Mouse (Mus musculus) forebrain, embryonic 16.5 days (tissue): Measurements from ENCODE around the gene Lrg1. TPM values are rescaled to one million over a fixed set of nuclear protein-coding genes. Genes with fewer than 3 reads are reported as not detected.

Source experiments
- ATAC-seq: fragments of 200-750 bp; cut with Nextera tagmentation; 2 replicates; pipeline ENCODE4 v1.8.0; 2017; ENCODE audit warnings: mild to moderate bottlenecking, moderate library complexity
- H3K27ac ChIP-seq: fragments of 300-500 bp; sonication (generic); 2 replicates; pipeline ENCODE4 v1.5.1; 2014; ENCODE audit warnings: low read length, control low read depth
- H3K27me3 ChIP-seq: fragments of 300-500 bp; sonication (generic); replicated peaks from 2 replicates; pipeline ENCODE4 v1.6.1; 2014; ENCODE audit warnings: low read length; ENCODE audit not compliant: control insufficient read depth, insufficient read depth
- H3K36me3 ChIP-seq: fragments of 300-500 bp; sonication (generic); 2 replicates; pipeline ENCODE4 v1.6.1; 2014; ENCODE audit not compliant: control insufficient read depth, insufficient read depth
- H3K4me1 ChIP-seq: fragments of 300-500 bp; sonication (generic); replicated peaks from 2 replicates; pipeline ENCODE4 v1.6.1; 2014; ENCODE audit warnings: low read length; ENCODE audit not compliant: control insufficient read depth, insufficient read depth
- H3K4me2 ChIP-seq: fragments of 300-500 bp; sonication (generic); 2 replicates; pipeline ENCODE4 v1.6.1; 2014; ENCODE audit warnings: mild to moderate bottlenecking, low read length, control low read depth
- H3K4me3 ChIP-seq: fragments of 300-500 bp; sonication (generic); replicated peaks from 2 replicates; pipeline ENCODE4 v1.5.1; 2014; ENCODE audit warnings: mild to moderate bottlenecking, low read length, control low read depth
- H3K9ac ChIP-seq: fragments of 300-500 bp; sonication (generic); replicated peaks from 2 replicates; pipeline ENCODE4 v1.6.1; 2014; ENCODE audit warnings: low read depth, low read length, control low read depth
- H3K9me3 ChIP-seq: fragments of 300-500 bp; sonication (generic); 2 replicates; pipeline ENCODE4 v1.6.1; 2016; ENCODE audit warnings: low read length; ENCODE audit not compliant: control insufficient read depth
- WGBS: fragments of 180-500 bp; shearing (Covaris S2); extraction: QIAGEN DNeasy Blood & Tissue Kit; methylation state at CpG from one replicate; pipeline ENCODE4 v1.1.7; 2014; 5-methylcytosine and 5-hydroxymethylcytosine counted together
- polyA plus RNA-seq: library from polyadenylated mRNA; unstranded; fragments of >200 nt; fragmentation: Nextera tagmentation; extraction: Ambion mirVana; gene quantifications from 2 replicates; pipeline ENCODE4 v1.2.1, GENCODE M21; 2015

Lrg1 gene
- polyA plus RNA-seq = 0.22 TPM in 1 of 2 replicates, not detected in the other

DNA sequence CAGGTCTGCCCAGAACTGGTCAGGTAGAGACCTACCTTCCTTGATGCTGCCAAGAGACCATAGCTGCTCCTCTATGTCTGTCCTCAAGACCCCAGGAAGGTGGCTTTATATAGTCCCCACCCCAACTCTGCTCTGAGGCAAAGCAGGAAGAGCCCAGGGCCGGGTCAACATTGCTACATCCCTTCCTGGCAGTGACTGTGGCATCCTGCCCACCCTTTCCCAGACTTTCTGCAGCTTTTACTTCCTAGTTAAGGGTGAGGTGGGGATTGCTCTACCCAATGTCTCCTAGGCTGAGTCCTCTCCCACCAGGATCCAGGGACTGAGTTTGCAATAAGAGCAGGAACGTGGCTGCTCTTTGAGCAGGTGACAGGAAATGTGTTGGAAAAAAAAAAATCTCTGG lies at the start of gene Lrg1:
Gene Lrg1 (minus strand): TSS at position 176 of the 400 bp plus-strand sequence.
- peaks cover 62% of the 10 kb centered on the region for H3K27me3 ChIP-seq

DNA sequence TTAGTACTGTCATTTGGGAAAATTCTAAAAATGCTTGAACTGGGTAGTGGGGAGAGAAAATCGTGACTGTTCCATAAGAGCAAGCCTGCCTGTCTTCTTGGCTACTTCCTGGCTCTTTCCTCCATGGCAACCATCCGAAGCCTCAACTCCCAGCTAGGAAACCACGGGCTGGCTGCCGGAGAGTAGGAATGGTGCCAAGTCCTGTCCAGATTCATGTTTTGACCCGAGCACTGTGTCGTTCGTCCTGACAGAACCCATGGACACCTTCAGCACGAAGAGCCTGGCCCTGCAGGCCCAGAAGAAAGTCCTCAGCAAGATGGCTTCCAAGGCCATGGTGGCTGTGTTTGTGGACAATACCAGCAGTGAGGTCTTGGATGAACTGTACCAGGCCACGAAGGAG lies 49.7 kb upstream of the Lrg1 start:
- H3K9ac ChIP-seq = no peak overlapping the region
- H3K27me3 ChIP-seq = no peaks in the 10 kb centered on the region
- H3K27ac ChIP-seq = no peak overlapping the region
- 80% methylated on average over 9 of the region's 9 CpGs for WGBS
- H3K4me1 ChIP-seq = 0 out of 2 replicates have a peak, but pooled peaks cover 5% of the 10 kb centered on the region
- no peak overlapping the region for H3K4me3 ChIP-seq
- no peak for ATAC-seq
- 0 out of 2 replicates have a peak, but pooled peaks cover 4% of the 10 kb centered on the region for H3K36me3 ChIP-seq
- no peaks in the 10 kb centered on the region for H3K9me3 ChIP-seq
- H3K4me2 ChIP-seq = no peak overlapping the region

More for the DNA sequence above, at the start of gene Lrg1:
- 62% methylated on average over 2 of the region's 2 CpGs for WGBS
- Histone ChIP-seq H3K9ac (no peak within 1 kb of the TSS), H3K4me3 (no peak within 1 kb of the TSS), H3K4me2 (no peak within 1 kb of the TSS), H3K36me3 (peaks cover 15% of the 10 kb centered on the region), H3K9me3 (peaks cover 13% of the 10 kb centered on the region), H3K27ac (no peak within 1 kb of the TSS), H3K4me1 (peaks cover 10% of the 10 kb centered on the region)
- ATAC-seq = no peak

DNA sequence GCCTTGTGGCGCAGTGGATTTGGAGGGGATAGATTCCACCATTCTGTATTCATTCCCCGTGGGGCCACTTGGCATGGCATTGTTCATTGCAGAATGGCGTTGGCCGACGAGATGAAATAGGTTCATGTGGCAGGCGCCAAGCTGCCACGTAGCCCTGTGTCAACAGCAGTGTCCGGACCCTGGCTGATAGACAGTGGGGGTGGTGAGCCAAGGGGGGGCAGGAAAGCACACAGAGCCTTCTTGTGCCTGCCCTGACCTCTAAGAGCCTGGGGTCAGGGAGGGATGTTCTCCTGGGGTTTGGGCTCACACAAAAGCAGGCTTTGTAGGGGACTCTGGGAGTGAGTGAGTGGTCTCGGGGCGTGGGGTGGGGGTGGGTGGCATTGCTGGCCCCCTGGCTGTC lies 48.8 kb upstream of the Lrg1 start:
- Histone ChIP-seq H3K27ac (no peak overlapping the region), H3K36me3 (no peaks in the 10 kb centered on the region), H3K4me3 (no peak overlapping the region), H3K27me3 (no peaks in the 10 kb centered on the region), H3K9me3 (no peaks in the 10 kb centered on the region), H3K4me2 (no peak overlapping the region), H3K9ac (no peak overlapping the region), H3K4me1 (0 out of 2 replicates have a peak, but pooled peaks cover 5% of the 10 kb centered on the region)
- 11% methylated on average over 10 of the region's 10 CpGs for WGBS
- ATAC-seq = 0 out of 2 replicates have a peak, but pooled peaks have one; percentile 4

DNA sequence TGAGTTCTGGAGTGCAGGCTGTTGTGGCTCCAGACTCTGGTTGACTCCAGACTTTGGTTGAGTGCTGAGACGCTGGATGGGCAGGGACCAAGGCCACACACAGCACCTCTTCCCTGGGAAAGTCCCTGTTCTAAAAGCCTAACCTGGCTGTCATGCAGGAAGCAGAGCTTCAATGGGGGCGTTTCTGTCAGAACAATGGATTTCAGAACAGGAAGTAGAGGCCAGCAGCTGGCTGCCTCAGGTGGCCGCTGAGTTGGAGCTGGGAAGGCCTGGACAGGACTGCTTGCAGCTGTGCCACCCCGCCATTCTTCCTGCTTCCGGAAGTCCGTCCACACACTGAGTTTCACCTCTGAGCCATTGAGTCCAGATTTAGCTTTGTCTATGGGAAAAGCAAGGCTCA lies 48.0 kb upstream of the Lrg1 start:
- H3K4me1 ChIP-seq = 0 out of 2 replicates have a peak, but pooled peaks cover 5% of the 10 kb centered on the region
- no peak for ATAC-seq
- H3K27ac ChIP-seq = no peak overlapping the region
- no peak overlapping the region for H3K9ac ChIP-seq
- H3K4me3 ChIP-seq = no peak overlapping the region
- H3K36me3 ChIP-seq = no peaks in the 10 kb centered on the region
- H3K27me3 ChIP-seq = no peaks in the 10 kb centered on the region
- no peaks in the 10 kb centered on the region for H3K9me3 ChIP-seq
- H3K4me2 ChIP-seq = no peak overlapping the region
- 70% methylated on average over 6 of the region's 6 CpGs for WGBS

DNA sequence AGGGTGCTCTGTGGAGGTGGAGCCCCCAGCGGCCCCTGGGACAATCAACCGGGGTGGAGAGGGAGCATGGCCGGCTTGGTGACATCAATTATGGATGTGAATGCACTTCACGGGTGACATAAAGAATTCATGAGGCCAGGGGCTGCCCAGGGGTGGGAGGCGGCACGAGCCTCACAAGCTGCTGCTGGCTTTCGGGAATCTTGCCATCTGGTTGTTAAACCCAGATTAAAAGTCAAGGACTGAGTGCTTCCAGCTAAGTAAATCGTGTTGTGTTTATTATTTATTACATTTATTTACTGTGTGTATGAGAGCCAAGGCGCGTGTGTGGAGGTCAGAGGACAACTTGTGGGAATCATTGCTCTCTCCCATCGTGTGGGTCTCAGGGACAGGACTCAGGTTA lies 43.9 kb upstream of the Lrg1 start:
- H3K9ac ChIP-seq = no peak overlapping the region
- WGBS = 61% methylated on average over 11 of the region's 11 CpGs
- no peak overlapping the region for H3K4me3 ChIP-seq
- no peaks in the 10 kb centered on the region for H3K9me3 ChIP-seq
- H3K27me3 ChIP-seq = no peaks in the 10 kb centered on the region
- no peak for ATAC-seq
- H3K4me2 ChIP-seq = no peak overlapping the region
- no peak overlapping the region for H3K27ac ChIP-seq
- H3K4me1 ChIP-seq = peaks cover 16% of the 10 kb centered on the region
- H3K36me3 ChIP-seq = no peaks in the 10 kb centered on the region

DNA sequence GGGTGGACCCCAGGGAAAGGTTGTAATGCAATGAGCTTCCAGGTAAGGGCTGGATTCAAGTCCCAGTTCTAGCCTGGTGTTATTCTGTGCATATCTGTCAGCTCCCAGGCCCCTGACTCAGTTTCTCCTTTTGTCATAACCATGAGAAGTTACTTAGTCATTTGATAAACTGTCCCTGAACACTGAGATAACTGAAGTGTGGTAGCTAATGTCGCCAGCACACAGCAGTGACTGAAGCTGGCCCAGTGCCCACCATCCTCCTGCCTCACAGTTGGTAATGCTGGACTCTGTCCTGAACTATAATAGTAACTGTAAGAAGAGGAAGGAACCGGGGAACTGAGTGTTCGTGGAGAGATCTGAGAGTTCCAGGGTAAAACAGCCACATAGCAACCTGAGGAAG lies 42.7 kb upstream of the Lrg1 start:
- no peaks in the 10 kb centered on the region for H3K9me3 ChIP-seq
- H3K36me3 ChIP-seq = no peaks in the 10 kb centered on the region
- no peak overlapping the region for H3K4me3 ChIP-seq
- no peak for ATAC-seq
- no peaks in the 10 kb centered on the region for H3K27me3 ChIP-seq
- H3K9ac ChIP-seq = no peak overlapping the region
- no peak overlapping the region for H3K27ac ChIP-seq
- WGBS = 68% methylated on average over 3 of the region's 3 CpGs
- H3K4me1 ChIP-seq = peaks cover 14% of the 10 kb centered on the region
- no peak overlapping the region for H3K4me2 ChIP-seq

DNA sequence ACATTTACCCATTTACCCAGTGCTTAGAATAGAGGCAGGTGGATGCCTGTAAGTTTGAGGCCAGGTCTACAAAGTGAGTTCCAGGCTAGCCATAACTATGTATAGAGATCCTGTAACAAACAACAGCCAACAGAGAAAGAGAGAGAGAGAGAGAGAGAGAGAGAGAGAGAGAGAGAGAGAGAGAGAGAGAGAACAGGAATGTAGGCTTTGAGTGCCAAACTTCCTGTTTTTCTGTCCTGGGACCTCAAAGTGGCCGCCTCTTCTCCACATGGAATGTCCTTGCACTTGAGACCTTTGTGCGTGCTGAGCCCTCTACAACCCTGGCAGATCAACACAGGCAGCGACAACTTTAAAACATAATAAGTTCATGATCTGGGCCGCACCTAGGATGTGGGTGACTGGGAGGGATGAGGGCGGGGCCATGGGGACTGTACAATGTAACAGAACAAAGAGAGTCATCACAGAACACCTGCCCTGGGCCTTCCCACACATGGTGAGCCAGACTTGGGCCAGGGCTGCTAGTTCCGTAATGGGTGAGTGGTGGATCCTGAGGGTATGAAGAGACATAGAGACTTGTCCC lies 41.8 kb upstream of the Lrg1 start:
- no peak overlapping the region for H3K4me2 ChIP-seq
- no peaks in the 10 kb centered on the region for H3K9me3 ChIP-seq
- no peaks in the 10 kb centered on the region for H3K36me3 ChIP-seq
- no peak overlapping the region for H3K27ac ChIP-seq
- 82% methylated on average over 6 of the region's 6 CpGs for WGBS
- no peak for ATAC-seq
- peaks cover 14% of the 10 kb centered on the region for H3K4me1 ChIP-seq
- no peak overlapping the region for H3K4me3 ChIP-seq
- no peak overlapping the region for H3K9ac ChIP-seq
- H3K27me3 ChIP-seq = no peaks in the 10 kb centered on the region

DNA sequence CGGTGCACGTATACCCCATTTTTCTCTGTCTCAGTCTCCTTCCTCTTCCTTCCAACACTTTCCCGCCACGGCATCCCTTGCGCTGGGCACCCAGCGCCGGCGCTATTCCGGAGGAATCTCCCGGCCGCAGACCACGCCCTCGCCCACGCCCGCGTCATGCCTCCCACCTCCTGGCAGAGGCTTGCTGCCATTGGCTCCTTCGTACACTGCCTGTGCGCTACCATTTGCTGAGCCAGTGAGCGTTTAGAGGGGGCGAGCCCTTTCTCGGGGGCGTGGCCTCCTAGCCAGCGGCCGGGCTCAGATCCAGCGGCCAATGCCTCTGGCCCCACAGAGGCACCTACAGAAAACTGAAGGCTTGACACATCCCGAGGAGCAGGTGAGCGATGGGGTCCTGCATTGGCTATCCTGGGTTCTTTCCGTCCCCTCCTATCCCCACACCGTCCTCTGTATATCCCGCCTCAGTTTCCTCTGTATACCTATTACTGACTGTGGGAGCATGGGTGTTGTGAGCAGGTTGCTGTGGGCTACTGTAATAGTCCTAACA lies 40.5 kb upstream of the Lrg1 start, which contains the start of gene Tnfaip8l1:
Gene Tnfaip8l1 (plus strand): TSS at position 247 of the 544 bp plus-strand sequence.
- no peaks in the 10 kb centered on the region for H3K36me3 ChIP-seq
- H3K4me1 ChIP-seq = peaks cover 14% of the 10 kb centered on the region
- H3K27me3 ChIP-seq = peaks cover 5% of the 10 kb centered on the region; the same call in 1 of the 2 replicates
- H3K9ac ChIP-seq = peak within 1 kb of the TSS; percentile 62
- H3K4me2 ChIP-seq = peak within 1 kb of the TSS; percentile 58
- under 1% methylated on average over 30 of the region's 30 CpGs for WGBS
- peak; percentile 99 for ATAC-seq
- H3K27ac ChIP-seq = no peak within 1 kb of the TSS
- peak within 1 kb of the TSS; percentile 57 for H3K4me3 ChIP-seq
- no peaks in the 10 kb centered on the region for H3K9me3 ChIP-seq

DNA sequence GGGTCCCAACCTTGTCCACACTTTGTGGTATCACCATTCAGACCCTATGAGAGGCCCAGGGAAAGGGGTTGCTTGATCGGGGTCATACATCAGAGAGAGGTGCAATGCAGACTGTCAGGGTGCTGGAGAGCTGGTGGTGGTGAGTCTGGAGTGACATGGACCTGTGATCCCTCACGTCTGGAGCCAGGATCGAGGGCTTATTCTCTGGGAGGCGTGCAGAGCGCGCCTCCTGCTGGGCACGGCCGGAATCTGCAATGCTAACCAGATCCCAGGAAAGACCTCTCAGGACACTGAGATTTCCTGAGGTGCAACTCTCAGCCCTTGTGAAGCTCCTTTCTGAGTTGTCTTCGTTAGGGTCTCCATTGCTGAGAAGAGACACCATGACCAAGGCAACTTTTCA lies 37.9 kb upstream of the Lrg1 start:
- 2% methylated on average over 9 of the region's 9 CpGs for WGBS
- no peak overlapping the region for H3K4me3 ChIP-seq
- no peak for ATAC-seq
- H3K9me3 ChIP-seq = no peaks in the 10 kb centered on the region
- H3K36me3 ChIP-seq = no peaks in the 10 kb centered on the region
- no peak overlapping the region for H3K27ac ChIP-seq
- H3K27me3 ChIP-seq = peaks cover 7% of the 10 kb centered on the region; the same call in 1 of the 2 replicates
- no peak overlapping the region for H3K9ac ChIP-seq
- H3K4me1 ChIP-seq = peaks cover 14% of the 10 kb centered on the region
- no peak overlapping the region for H3K4me2 ChIP-seq
